Mouse (Mus musculus) activated CD4-positive, CD25-positive, alpha-beta regulatory T cell, adult 4 months (primary cell): ENCODE data around the gene Cstad. TPM values are rescaled to one million over a fixed set of nuclear protein-coding genes. Genes with fewer than 3 reads are reported as not detected.

Experiments
- ATAC-seq: one replicate; pipeline ENCODE4 v1.8.0; 2017
- polyA plus RNA-seq, 2 experiments: library from polyadenylated mRNA; unstranded; fragments of 100-300 nt; shearing (Covaris generic); gene quantifications; one replicate each; pipeline ENCODE4 v1.2.1; 2017

Gene Cstad
- polyA plus RNA-seq, 2 experiments from 2014 or later, result 1.2 to 2.0 TPM

DNA sequence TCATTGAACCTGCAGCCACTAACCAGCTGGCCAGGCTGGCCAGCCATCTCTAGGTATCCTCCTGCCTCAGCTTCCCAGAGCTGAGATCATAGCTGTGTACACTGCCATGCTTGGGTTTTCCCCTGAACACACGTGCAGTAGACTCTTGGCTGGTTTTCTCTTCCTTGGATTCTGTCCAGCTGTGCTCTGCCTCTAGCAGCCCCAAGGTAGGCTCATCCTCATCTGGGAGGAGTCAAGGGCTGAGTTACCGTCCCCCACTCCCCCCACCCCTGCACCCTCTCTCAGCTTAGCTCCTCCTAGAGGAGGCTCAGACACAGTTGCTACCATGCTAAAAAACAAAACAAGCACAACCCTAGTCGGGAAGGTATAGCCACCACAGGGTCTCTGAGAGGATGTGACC lies 4.8 kb downstream of the Cstad start:
- no peak for ATAC-seq

GRCm38 (mm10) chr2:30600291-30600690 lies 5.5 kb downstream of the Cstad start:
- no peak for ATAC-seq

- ATAC-seq, result no peak
These were observed 6.4 kb downstream of the Cstad start for GRCm38 (mm10) chr2:30600965-30601841.

- ATAC-seq, result no peak
These were observed 7.6 kb downstream of the Cstad start for GRCm38 (mm10) chr2:30602451-30602850.

DNA sequence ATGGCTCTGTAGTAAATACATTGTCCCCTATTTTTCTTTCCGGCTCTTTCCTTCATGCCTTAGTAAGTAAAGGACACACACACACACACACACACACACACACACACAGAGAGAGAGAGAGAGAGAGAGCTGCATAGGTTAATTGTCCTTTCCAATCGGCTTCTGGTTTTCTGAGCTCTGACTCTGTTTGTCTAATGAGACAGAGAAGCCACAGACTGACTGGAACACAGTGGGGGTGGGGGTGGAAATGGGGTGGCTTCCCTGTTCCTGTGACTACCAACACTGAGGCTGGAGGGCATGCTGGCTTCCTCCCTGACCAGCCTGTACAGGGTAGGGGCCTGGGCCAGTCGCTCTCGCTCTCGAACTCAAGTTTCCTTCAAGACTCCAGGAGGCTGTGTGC lies 8.9 kb downstream of the Cstad start:
- no peak for ATAC-seq

DNA sequence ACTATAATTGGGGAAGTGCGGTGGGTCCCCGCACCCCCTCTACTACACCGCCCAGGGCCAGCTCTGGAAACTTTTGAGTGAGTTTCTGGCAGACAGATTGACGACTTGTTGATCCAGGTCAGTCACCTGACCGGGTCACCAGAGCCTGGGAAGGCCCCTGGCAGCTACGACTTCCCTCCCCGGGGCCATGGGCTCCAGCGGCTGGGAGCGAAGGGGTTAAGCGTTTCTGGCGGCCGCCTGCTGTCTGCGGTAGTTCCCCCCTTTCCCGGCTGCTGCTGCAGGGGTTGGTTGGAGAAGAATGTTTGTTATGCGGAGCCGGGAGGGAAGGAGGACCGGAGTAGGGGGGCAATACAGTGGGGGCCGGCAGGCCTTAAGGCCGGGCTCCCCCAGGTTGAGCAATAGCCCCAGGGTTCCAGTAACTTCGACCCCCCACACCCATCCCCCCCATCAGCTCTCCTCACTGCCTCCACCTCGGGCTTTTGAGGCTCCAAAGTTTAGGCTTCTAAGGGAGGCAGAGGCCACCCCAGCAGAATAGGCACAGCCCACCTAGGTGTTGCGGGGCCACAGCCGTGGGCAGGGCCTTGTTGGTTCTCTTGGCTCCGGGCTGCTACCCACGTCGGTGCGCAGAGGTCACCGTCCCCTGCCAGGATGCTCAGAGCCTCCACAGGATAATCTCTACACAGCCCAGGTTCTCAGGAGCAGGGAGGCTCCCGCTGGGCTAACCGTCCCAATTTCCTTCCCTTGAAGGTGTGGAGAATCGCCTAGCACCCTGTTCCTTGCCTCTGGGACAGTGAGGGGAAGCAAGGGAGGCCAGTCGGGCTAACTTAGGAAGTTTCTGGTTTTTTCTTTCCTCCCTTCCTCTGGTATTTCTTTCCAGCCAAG lies 10.3 kb downstream of the Cstad start:
- no peak for ATAC-seq

GRCm38 (mm10) chr2:30605762-30606051 lies 10.9 kb downstream of the Cstad start:
- no peak for ATAC-seq

DNA sequence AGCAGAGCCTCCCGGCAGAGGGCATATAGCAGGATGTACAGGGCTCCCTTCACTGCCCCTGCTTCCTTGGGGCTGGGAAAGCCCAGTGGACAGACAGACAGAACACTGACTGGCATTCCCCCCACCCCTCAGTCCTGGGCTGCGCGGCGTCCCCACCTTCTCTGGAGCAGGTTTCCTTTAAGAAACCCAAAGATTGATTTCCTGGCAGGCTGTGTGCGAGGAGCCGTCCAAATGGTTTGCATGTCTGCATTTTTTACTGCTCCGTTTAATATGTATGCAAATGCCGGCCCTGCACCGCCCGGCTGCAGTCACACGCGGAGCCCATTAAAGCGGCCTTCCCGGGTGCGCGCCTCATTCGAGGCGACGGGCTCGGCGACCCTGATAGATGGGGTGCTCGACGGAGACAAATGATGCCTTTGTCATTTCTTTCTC lies 11.8 kb downstream of the Cstad start:
- ATAC-seq, result no peak

DNA sequence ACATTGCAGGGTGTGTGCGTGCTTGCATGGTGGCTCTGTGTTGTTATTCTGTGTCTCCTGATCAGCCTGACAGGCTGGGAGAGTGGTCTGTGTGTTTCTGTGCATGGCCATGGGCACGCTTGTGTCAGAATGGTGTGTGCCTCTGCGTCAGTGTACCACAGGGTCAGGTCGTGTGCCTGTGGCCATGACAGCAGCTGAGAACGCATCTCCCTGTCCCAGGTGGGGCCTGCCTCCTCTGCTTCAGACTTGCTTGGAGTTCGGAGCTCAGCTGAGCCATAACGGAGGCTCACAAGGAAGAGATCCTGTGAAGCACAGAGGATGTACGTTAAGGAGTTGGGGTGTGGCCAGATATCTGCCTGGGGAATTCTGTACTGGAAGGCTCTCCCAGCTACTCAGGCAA lies 13.1 kb downstream of the Cstad start:
- no peak for ATAC-seq

- ATAC-seq, result no peak
These were observed 13.9 kb downstream of the Cstad start for GRCm38 (mm10) chr2:30608690-30609201.

GRCm38 (mm10) chr2:30613574-30613973 lies 18.7 kb downstream of the Cstad start:
- no peak for ATAC-seq

GRCm38 (mm10) chr2:30614151-30614923 lies 19.5 kb downstream of the Cstad start:
- ATAC-seq, result no peak

- no peak for ATAC-seq
These were observed 21.0 kb downstream of the Cstad start for GRCm38 (mm10) chr2:30615869-30616268.

DNA sequence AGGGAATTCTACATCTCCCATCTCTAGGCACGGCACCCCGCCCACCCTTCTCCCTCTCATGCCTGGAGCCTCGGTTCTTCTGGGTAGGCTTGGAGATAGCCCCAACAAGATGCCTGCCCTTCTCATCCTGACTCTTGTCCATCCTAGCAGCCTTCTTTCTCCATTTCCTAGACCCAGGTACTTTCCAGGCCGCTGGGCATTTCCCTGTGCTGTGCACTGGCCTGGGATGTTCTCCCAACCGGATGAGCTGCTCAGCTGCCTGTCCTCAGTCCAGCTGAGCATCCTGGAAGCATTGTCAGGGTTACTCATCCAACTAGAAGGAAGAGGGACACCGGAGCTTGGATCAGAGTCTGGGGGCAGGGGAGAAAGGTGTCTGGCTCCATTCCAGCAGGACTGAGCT lies 21.6 kb downstream of the Cstad start:
- no peak for ATAC-seq

- no peak for ATAC-seq
These were observed 23.8 kb downstream of the Cstad start for GRCm38 (mm10) chr2:30618487-30619248.

- ATAC-seq, result no peak
These were observed 29.0 kb downstream of the Cstad start for GRCm38 (mm10) chr2:30623873-30624272.

GRCm38 (mm10) chr2:30625296-30625826 lies 30.5 kb downstream of the Cstad start:
- ATAC-seq, result no peak

DNA sequence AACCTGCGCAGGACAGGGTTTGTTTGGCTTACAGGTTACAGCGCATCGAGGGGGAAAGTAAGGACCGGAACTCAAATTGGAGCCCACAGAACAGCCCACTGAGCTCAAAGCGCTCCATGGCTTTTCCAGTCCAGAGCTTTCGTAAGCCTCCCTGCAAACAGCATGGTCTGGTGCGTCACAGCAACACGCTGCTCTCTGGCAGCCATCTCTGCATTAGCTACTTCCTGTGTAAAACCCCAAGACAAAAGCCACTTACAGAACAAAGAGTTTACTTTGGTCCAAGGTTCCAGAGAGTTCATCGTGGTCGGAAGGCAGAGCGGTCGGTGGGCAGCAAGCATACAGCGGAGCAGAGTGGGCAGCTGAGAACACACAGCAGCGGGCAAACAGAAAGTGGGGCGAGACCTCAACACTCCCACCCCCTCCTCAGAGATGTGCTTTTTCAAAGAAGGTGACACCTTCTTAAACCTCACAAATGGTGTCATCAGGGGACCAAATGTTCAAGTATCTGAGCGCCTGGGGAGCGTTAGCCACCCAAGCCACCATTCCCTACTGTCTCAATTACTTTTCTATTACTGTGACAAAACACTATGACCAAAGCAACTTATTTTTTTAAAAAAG lies 31.3 kb downstream of the Cstad start:
- peak; percentile 88 for ATAC-seq

GRCm38 (mm10) chr2:30627338-30627737 lies 32.5 kb downstream of the Cstad start:
- ATAC-seq, result no peak

GRCm38 (mm10) chr2:30628374-30628773 lies 33.5 kb downstream of the Cstad start:
- no peak for ATAC-seq
